Mouse (Mus musculus) thymus, adult 2 months (tissue): Measurements from ENCODE around the gene Traf3ip1. TPM values are rescaled to one million over a fixed set of nuclear protein-coding genes. Genes with fewer than 3 reads are reported as not detected.
"Not testable (repeated sequence)": the region's sequence is repeated elsewhere in the genome, so short reads cannot be mapped to it uniquely, and the experiment has no call there.

Experiments used
- DNase-seq: peaks from one replicate; pipeline ENCODE4 v3.0.0; 2021
- H3K27ac ChIP-seq: fragments of 200-500 bp; 2 replicates; pipeline ENCODE4 v1.5.1; 2012; ENCODE audit warnings: low read length, control low read depth; ENCODE audit not compliant: control insufficient read depth, insufficient read depth
- H3K27me3 ChIP-seq: fragments of 200-500 bp; 2 replicates; pipeline ENCODE4 v1.6.1; 2012; ENCODE audit warnings: mild to moderate bottlenecking, low read length, moderate library complexity, mixed read lengths; ENCODE audit not compliant: control insufficient read depth, insufficient read depth
- H3K36me3 ChIP-seq: fragments of 200-500 bp; 2 replicates; pipeline ENCODE4 v1.6.1; 2012; ENCODE audit warnings: mild to moderate bottlenecking, low read length, moderate library complexity; ENCODE audit not compliant: control insufficient read depth, insufficient read depth
- H3K4me1 ChIP-seq: fragments of 200-500 bp; replicated peaks from 2 replicates; pipeline ENCODE4 v1.6.1; 2012; ENCODE audit warnings: low read length; ENCODE audit not compliant: control insufficient read depth, insufficient read depth
- H3K4me3 ChIP-seq: fragments of 200-500 bp; 2 replicates; pipeline ENCODE4 v1.5.1; 2012; ENCODE audit warnings: mild to moderate bottlenecking, low read length, control low read depth, moderate library complexity; ENCODE audit not compliant: control insufficient read depth, insufficient read depth
- CTCF ChIP-seq: fragments of 200-500 bp; IDR thresholded peaks from 2 replicates; pipeline ENCODE4 v1.5.1; 2012; ENCODE audit warnings: mild to moderate bottlenecking, control low read depth, low read length, moderate library complexity, borderline replicate concordance; ENCODE audit not compliant: control insufficient read depth, poor library complexity, insufficient read depth; ENCODE audit errors: extremely low read depth
- POLR2A ChIP-seq: fragments of 200-500 bp; IDR thresholded peaks from 2 replicates; pipeline ENCODE4 v1.6.1; 2012; ENCODE audit warnings: mild to moderate bottlenecking, low read length, control low read depth, moderate library complexity; ENCODE audit not compliant: control insufficient read depth, poor library complexity, insufficient read depth; ENCODE audit errors: extremely low read depth
- WGBS: fragments of 180-500 bp; shearing (Covaris S2); methylation state at CpG from one replicate; pipeline ENCODE4 v1.1.7; 2018; 5-methylcytosine and 5-hydroxymethylcytosine counted together
- polyA plus RNA-seq: library from polyadenylated mRNA; depleted of rRNA; stranded (reverse); fragments of >200 nt; gene quantifications from 2 replicates; pipeline ENCODE4 v1.2.3, GENCODE M21; 2012

The Traf3ip1 gene
- polyA plus RNA-seq, 1 experiment: 7.7 TPM

DNA sequence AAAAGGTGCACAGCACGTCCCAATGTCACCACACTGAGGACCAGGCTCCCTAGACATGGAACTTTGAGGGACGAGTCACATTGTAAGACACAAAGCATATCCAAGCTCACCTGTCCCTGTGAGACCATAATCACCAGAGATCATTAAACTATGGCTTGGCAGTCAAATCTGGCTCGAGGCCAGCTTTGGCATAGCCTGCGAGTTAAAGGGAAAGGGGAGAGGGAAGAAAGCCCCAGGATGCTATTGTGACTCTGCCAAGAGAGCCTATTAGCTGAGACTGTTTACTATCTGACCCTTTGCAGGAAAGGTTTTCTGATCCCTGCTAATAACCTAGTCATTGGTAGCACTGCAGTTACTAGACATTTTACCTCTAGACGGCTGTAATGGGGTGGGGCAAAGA is 30.0 kb upstream of the Traf3ip1 start:
- Histone ChIP-seq H3K36me3 (no peaks in the 10 kb centered on the region), H3K27ac (no peak overlapping the region), H3K4me3 (no peak overlapping the region), H3K4me1 (peaks cover 3% of the 10 kb centered on the region), H3K27me3 (no peaks in the 10 kb centered on the region)
- TF ChIP-seq POLR2A (no peak), CTCF (no peak)
- DNase-seq: no peak
- WGBS: 88% methylated on average over 5 of the region's 5 CpGs

DNA sequence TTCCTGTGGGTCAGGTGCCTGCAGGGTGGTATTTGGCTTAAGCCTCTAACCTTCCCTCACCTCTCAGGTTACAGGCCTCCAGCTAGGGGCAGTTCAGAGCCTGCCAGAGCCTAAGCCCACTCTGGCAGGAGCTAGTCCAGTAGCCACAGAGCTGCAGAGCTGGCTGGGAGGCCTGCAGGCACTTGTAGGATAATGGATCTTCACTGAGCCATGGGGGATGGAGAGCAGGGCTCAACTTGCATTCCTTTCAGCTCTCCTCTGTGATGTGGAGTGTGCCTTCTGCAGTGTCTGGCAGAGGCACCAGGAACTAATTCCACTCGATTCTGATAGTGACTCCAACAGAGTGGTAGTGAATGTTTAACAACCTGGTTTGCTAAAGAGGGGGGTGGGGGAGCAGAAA is 29.2 kb upstream of the Traf3ip1 start:
- TF ChIP-seq POLR2A (no peak), CTCF (no peak)
- no peaks in the 10 kb centered on the region for H3K4me1 ChIP-seq
- 20% methylated on average over 1 of the region's 1 CpGs for WGBS

DNA sequence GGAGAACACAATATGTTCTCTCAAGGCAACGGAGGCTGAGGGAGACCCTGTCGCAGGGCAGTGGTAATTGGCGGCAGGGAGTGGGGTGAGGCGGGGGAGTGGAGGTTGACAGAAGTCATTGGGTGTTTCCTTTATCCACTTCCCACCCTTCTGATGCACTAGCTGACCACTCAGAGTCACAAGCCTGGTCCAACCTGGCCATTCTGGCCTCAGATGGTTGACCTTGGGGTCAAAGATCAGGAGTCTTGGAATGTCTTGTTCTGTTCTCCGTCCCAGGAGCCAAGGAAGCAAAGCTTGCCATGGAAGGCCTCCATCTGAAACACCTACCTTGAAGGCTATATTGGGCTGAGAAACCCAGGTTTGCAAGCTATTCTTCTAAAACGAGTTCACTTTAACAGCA is 28.3 kb upstream of the Traf3ip1 start:
- 96% methylated on average over 6 of the region's 6 CpGs for WGBS
- Histone ChIP-seq H3K27me3 (no peaks in the 10 kb centered on the region), H3K4me1 (no peaks in the 10 kb centered on the region), H3K36me3 (no peaks in the 10 kb centered on the region), H3K4me3 (no peak overlapping the region), H3K27ac (no peak overlapping the region)
- TF ChIP-seq CTCF: no peak
- TF ChIP-seq POLR2A: no peak
- no peak for DNase-seq

More for the DNA sequence above, 29.2 kb upstream of the Traf3ip1 start:
- no peaks in the 10 kb centered on the region for H3K36me3 ChIP-seq
- H3K27ac ChIP-seq: no peak overlapping the region
- no peak for DNase-seq
- no peak overlapping the region for H3K4me3 ChIP-seq
- H3K27me3 ChIP-seq: no peaks in the 10 kb centered on the region

DNA sequence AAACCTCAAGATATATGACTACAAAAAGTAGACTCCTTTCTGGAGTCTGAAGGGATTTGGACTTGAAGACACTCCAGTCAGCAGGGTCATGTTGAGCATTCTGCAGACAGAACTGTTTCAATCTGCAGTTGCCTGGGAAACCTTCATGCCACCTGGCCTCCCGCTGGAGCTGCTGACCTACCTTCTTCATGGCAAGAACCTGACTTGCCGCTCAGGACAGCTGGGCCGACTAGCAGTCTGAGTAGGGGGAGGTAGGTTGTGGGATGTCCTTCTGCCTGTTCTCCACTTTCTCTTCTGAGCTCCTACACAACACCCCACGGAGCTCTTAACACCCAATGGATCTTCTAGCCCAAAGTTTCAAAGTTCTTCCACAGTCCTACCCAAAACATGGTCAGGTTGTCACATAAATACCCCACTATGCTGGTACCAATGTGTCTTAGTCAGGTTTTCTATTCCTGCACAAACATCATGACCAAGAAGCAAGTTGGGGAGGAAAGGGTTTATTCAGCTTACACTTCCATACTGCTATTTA is 24.5 kb upstream of the Traf3ip1 start:
- WGBS: 88% methylated on average over 4 of the region's 4 CpGs
- TF ChIP-seq CTCF: no peak
- no peak for TF ChIP-seq POLR2A
- DNase-seq: no peak
- Histone ChIP-seq H3K4me3 (no peak overlapping the region), H3K36me3 (no peaks in the 10 kb centered on the region), H3K27me3 (no peaks in the 10 kb centered on the region), H3K4me1 (no peaks in the 10 kb centered on the region), H3K27ac (no peak overlapping the region)

DNA sequence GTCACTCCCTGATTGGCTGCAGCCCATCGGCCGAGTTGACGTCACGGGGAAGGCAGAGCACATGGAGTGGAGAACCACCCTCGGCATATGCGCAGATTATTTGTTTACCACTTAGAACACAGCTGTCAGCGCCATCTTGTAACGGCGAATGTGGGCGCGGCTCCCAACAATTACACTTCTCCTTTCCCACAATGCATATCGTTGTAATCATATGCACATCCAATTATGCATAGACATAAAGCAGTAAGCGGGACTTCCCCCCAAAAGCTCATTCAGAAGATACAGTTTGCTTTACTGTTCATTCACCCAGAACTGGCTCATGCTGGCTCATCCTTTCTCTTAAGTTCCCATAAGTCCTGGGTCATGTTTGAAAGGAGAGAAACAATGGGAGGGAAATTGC is 16.3 kb upstream of the Traf3ip1 start:
- not testable (repeated sequence) for H3K27ac ChIP-seq, H3K36me3 ChIP-seq, DNase-seq, H3K27me3 ChIP-seq, H3K4me3 ChIP-seq, H3K4me1 ChIP-seq
- over 99% methylated on average over 12 of the region's 13 CpGs for WGBS

DNA sequence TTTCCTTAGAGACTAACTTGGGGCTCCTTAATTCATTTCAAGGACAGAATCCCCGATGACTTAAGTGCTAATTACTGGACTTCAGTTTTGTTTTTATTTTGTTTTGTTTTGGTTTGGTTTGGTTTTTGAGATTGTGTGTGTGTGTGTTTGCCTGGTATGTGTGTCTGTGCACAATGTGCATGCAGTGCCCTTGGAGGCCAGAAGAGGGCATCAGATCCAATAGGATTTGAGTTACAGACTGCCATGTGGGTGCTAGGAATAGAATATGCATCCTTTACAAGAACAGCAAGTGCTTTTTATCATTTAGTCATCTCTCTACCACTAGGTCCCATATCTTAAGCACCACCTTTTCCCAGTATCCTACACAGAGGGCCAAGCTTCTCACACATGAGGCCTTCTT is 15.5 kb upstream of the Traf3ip1 start:
- Histone ChIP-seq H3K4me3 (no peak overlapping the region), H3K27me3 (no peaks in the 10 kb centered on the region), H3K4me1 (no peaks in the 10 kb centered on the region), H3K36me3 (no peaks in the 10 kb centered on the region), H3K27ac (no peak overlapping the region)
- WGBS: 100% methylated on average over 1 of the region's 1 CpGs
- TF ChIP-seq POLR2A (no peak), CTCF (no peak)
- DNase-seq: no peak

DNA sequence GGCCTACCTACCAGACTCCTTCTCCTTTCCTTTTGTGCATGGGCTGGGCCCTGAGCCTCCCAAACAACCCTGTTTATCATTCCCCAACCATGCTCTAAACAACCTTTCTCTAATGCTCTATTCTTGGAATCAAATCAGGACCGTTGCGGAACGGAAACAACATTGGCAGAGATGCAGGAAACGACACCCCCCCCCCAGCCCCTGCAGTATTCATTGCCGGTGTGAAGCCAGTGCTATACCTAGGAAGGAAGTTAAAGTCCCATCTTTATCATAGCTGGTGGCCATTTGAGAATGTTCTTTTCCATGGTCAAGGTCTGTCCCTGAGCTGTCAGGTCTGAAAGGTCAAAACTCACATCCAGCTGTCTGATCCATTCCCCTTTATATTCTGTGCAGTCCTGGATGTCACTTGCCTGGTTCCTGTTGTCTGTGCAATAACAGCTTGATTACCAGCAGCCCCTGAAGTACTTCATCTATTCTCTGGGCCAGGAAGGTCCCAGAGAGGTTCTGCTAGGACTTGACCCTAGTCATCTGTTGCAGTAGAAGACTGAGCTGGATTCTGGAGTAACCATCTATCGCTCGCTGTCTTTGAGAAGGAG is 11.7 kb upstream of the Traf3ip1 start:
- no peak for DNase-seq
- no peak for TF ChIP-seq CTCF
- no peak for TF ChIP-seq POLR2A
- Histone ChIP-seq H3K4me3 (no peak overlapping the region), H3K27ac (no peak overlapping the region), H3K4me1 (no peaks in the 10 kb centered on the region), H3K36me3 (no peaks in the 10 kb centered on the region), H3K27me3 (no peaks in the 10 kb centered on the region)
- 70% methylated on average over 7 of the region's 7 CpGs for WGBS

DNA sequence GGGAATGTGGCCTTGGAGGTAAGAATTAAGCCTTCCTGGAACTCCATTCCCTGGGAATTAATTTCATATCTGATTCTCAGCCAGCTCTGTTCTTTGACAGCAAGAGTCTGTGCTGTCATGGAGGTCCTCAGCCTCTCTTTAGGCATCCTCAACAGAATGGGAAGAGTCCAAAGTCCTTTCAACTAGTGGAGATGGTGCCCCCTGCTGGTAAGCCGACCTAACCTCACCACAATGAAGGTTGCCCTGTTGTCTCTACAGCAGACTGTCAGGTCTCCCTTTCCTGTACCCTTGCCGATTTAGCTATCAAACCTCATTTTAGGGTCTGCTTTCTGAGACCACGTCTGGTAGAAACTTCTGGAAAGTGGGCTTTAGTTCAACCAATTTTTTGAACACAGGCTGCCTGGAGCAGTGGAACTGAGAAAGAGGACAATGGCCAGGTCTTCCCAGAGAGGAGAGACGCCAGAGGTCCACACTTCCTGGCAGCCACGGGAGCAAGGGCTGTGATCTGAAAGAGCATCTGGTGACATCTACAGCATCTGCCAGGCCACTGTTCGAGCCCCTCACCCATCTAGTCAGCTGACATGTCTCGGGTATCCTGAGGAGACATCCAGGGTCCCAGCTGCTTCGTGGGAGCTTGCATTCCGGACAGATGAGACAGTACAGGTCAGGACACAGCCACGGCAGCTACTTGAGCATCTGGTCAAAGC is 11.0 kb upstream of the Traf3ip1 start:
- TF ChIP-seq CTCF: no peak
- no peak for TF ChIP-seq POLR2A
- H3K27me3 ChIP-seq: no peaks in the 10 kb centered on the region
- H3K27ac ChIP-seq: no peak overlapping the region
- WGBS: 46% methylated on average over 10 of the region's 10 CpGs
- no peaks in the 10 kb centered on the region for H3K36me3 ChIP-seq
- H3K4me3 ChIP-seq: no peak overlapping the region
- DNase-seq: peak; percentile 82
- no peaks in the 10 kb centered on the region for H3K4me1 ChIP-seq
